Mouse (Mus musculus) neural tube, embryonic 14.5 days (tissue): ENCODE results near the gene Gm12800. TPM values are rescaled to one million over a fixed set of nuclear protein-coding genes. Genes with fewer than 3 reads are reported as not detected.

Source experiments
- polyA plus RNA-seq: library from polyadenylated mRNA; unstranded; fragments of >200 nt; fragmentation: Nextera tagmentation; extraction: Ambion mirVana; gene quantifications from 2 replicates; pipeline ENCODE4 v1.2.1, GENCODE M21; 2014

Gm12800 gene
- polyA plus RNA-seq, 1 experiment from 2014 or later = not detected

Other genes with a start within 250 kb of the Gm12800 start
- 0.55 and 8.0 TPM in 2 replicates for gene Lepr, start 191.7 kb upstream of the Gm12800 start, polyA plus RNA-seq
- gene B020004J07Rik, start 65.1 kb upstream of the Gm12800 start, polyA plus RNA-seq = not detected in 2 replicates
- not detected in 2 replicates for gene C130073F10Rik, start 15.3 kb upstream of the Gm12800 start, polyA plus RNA-seq
- gene Gm12794, start 31.3 kb downstream of the Gm12800 start, polyA plus RNA-seq = not detected in 2 replicates
- not detected in 2 replicates for gene Gm12790, start 71.9 kb downstream of the Gm12800 start, polyA plus RNA-seq
- not detected in 2 replicates for gene Gm12789, start 77.5 kb downstream of the Gm12800 start, polyA plus RNA-seq
- 44.3 and 51.2 TPM in 2 replicates for gene Pde4b, start 178.4 kb downstream of the Gm12800 start, polyA plus RNA-seq